Mouse (Mus musculus) v-Abl transformed pro-B cells (cell line): ENCODE results near the gene Tmem245.

Experiments
- in situ Hi-C, 2 experiments: fragments of 400-800 bp; cut with MboI; formaldehyde crosslinking; loops; one replicate each; pipeline ENCODE4 v1.15.1; 2025; ENCODE audit not compliant: unreplicated experiment in 2 of 2

The Tmem245 gene

DNA sequence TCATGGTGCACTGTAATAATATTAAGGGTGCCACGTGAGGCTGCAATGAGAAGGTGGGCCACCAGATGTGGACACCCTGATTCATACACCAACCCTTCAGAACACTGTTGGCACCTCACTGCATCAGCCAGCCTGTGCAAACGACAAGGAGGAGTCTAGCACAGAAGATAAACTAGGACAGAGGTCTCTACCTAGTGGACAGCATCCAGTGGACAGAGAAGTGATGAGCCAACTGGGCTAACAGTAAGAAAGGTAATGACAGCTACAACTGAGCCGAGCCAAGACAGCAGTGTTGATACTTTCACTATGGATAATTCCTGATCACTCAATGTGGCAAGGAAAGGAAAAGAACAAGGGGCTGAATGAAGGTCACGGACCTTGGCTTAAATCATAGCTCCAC, 14.1 kb downstream of the Tmem245 start:
- in situ Hi-C loops = loop anchor here in 1 of 2 experiments (10.0 to 25.0 kb wide), 2 partner anchors 88 to 1596 kb away; no protein-coding TSS in a partner anchor

DNA sequence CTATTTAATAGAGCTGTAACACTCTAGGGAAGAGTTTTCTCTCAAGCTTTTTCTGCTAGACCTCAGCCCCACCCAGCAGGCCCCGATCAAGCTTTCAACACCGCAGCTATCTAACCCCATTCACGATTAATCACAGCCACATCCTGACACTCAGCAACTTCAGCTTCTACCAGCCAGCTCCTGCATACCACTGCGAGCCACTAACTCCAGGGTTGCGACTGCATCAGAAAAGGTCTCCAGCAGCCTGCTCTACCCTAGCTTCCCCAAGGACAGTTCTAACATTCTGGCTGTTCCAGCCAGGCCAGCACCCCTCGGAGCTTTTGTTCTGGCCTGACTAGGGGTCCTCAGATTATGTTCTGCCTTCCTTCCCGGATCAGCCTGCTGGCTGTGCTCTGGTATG, 15.1 kb downstream of the Tmem245 start:
- in situ Hi-C loops = loop anchor here in 1 of 2 experiments (10.0 to 25.0 kb wide), 2 partner anchors 87 to 1595 kb away; no protein-coding TSS in a partner anchor

- in situ Hi-C loops = loop anchor here in 1 of 2 experiments (10.0 to 25.0 kb wide), 2 partner anchors 86 to 1593 kb away; no protein-coding TSS in a partner anchor
These were observed 16.9 kb downstream of the Tmem245 start for GRCm38 (mm10) chr4:56930312-56930711.

DNA sequence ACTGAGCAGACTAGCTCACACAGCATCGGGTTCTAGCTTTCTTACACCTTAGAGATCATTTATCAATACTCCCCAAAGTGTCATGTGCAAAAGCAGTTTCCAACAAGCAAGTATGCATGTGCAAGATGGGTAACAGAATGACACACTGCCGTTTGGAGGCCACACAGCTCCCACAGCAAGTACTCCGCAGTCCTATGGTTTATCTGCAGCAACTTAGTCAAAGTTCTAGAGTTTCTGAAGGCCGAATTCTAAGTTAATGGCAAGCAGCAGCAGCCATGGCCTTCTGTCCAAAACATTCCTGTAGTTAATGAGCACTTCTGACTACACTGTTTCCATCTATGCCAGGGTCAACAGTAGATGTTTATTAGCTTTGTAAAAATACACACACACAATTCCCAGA, 20.3 kb downstream of the Tmem245 start:
- in situ Hi-C loops = loop anchor here in 1 of 2 experiments (25.0 kb wide), 1 partner anchor 1590 kb away; no protein-coding TSS in a partner anchor

DNA sequence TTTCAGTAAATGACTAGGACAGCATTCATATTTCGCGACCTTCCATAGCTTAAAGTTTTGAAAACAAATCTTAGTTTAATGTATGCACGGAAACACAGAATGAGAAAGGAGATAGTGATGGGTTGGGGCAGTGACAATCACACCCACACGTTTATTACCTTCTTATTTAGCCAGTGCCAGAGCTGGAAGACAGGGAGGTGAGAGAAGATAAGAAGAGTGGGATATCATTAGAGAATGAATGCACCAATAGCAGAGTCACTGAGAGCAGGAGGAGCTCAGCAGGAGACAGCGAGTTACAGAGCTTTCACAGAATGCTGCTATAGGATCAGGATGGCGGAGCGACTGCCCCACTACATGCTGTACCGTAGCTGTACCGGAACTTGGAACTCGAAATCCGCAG, 25.0 kb downstream of the Tmem245 start:
- in situ Hi-C loops = no loop called here

DNA sequence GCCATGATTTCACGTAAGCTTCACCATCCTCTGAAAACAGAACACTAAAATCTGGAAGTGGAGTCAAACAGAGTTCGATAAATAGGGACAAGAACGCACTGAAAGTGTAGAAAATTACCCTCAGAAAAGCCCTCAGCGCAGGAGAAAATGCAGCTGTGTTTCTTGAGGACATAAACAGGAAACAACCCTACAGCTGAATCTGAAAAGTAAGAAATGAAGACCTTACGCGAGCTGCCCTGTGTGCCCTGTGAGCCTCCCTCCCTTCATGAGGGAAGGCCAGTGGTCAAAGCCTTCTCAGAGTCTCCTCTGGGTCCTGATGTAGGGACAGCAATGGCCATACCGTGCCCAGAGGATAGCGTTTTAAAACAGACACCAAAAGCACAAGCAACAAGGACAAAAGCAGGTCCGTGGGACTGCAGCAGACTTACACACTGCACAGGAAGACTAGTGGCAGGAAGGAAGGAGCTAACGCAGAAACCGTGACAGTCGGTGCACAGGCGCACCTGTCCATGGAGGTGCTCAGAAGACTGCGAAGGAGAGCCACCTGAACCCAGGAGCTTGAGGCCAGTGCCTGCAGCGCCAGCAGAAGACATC, 31.4 kb downstream of the Tmem245 start:
- in situ Hi-C loops = no loop called here

- in situ Hi-C loops = no loop called here
These were observed 32.5 kb downstream of the Tmem245 start for GRCm38 (mm10) chr4:56914761-56915160.

DNA sequence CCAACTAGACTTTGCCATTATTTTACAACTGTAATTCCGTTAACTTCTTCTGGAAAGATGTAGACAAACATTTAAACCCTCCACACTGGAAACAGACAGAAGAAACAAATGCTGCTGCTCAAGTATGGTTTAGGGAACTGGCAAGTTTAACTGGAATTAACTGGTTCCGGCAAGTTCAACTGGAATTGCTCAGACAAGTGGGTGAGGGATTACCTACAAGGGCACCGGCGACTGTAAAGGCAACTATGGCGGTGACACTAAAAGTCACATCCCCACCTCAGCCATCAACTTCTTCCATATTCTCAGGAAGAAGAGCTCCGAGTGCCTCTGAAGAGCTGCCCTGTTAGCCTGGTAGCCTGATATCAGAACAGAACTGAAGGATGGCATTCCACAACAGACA, 32.9 kb downstream of the Tmem245 start:
- in situ Hi-C loops = no loop called here

DNA sequence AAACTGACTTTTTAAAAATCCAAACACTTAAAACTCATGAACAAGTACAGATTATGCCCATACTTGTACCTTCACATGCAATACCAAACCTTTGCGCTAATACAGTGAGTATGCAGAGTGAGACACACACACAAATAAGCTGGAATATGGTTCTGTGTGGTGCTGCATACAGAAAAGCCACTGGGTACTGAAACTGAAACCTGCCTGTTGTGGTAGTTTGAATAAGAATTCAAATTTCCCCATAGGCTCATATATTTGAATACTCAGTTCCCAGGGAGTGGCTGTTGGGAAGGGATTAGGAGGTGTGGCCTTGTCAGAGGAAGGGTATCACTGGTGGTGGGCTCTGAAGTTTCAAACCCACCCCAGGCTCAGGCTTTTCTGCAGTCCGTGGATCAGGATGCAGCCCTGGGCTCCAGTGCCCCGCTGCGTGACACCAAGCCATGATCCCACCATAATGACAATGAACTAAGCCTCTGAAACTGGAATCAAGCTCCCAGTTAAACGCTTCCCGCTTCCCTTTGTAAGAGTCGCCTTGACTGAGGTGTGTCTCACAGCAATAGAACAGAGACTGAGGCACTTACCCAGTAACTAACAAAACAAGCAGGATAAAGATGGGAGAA, 34.7 kb downstream of the Tmem245 start:
- in situ Hi-C loops = no loop called here

- in situ Hi-C loops = loop anchor here in 1 of 2 experiments (5.0 kb wide), 1 partner anchor 33 kb away; no protein-coding TSS in a partner anchor
These were observed 37.7 kb downstream of the Tmem245 start for GRCm38 (mm10) chr4:56909568-56909967.

DNA sequence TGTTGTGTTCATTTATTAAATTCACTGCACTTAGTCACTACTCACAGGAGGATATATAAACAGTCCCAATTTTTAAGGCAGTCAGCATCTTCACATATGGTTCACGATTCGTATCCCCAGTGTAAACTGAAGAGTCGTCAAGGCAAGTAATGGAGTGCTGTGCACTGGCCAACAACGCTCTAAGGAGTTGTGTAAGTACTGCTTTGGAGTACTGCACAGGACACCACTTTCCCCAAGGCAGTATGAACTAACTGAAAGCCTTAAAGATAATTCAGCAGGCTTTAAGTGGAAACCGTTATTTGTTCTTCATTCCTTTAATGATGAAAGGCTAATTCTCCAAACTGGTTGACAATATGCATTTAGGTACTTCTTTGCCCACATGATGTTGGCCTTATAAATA, 39.6 kb downstream of the Tmem245 start:
- in situ Hi-C loops = loop anchor here in 1 of 2 experiments (5.0 kb wide), 1 partner anchor 35 kb away; no protein-coding TSS in a partner anchor

GRCm38 (mm10) chr4:56906926-56907325, 40.3 kb downstream of the Tmem245 start:
- in situ Hi-C loops = loop anchor here in 1 of 2 experiments (5.0 kb wide), 1 partner anchor 35 kb away; no protein-coding TSS in a partner anchor

- in situ Hi-C loops = loop anchor here in 1 of 2 experiments (5.0 kb wide), 1 partner anchor 37 kb away; no protein-coding TSS in a partner anchor
These were observed 41.7 kb downstream of the Tmem245 start for GRCm38 (mm10) chr4:56905507-56905906.

DNA sequence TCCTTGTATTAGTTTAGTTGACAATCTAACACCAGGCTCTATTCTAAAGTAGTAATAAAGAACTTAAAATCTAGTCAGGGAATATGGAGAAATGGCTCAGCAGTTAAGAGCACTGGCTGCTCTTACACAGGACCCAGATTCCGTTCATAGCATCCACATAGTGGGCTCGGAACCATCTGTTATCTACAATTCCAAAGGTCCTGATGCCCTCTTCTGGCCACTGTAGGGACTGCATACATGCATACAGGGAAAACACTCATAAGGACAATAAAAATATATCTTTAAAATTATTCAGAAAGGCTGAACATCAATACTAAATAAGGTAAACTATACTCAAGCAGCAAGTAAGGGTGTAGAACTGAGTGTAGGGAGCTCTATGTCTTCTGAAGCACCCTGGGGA, 45.6 kb downstream of the Tmem245 start:
- in situ Hi-C loops = no loop called here

- in situ Hi-C loops = no loop called here
These were observed 48.0 kb downstream of the Tmem245 start for GRCm38 (mm10) chr4:56899216-56899615.

DNA sequence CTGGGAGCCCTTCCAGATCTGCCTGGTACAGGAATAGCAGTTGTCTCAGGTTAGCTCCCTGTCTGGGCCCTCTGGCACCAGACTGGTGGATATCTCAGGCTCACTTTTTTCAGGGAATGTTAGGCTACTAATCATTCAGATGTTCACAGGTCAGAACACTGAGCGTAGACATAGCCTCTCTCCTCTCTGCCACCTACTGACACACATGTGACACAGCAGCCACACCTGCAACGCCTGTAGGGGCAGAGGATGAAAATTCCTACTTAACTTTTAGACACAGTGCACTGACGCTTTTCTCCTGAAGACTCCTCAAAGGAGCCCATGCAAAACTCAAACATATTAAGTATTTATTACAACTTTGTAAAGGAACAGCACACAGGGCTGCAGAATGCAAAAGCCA, 49.7 kb downstream of the Tmem245 start:
- in situ Hi-C loops = no loop called here

DNA sequence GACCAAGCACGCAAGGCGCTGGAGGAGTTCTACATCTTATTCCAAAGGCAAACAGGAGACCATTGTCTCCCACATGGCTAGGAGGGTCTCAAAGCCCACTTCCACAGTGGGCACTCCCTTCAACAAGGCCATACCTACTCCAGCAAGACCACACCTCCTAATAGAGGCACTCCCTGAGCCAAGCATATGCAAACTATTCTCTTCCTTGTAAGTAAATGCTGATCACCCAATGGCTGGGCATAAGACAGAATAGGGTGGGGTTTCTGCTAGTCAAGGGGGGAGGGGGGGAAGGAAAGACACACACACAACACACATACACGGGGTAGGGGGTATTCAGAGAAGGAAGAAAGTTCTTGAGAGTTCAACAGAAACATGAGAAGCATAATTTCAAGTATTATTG, 53.0 kb downstream of the Tmem245 start:
- in situ Hi-C loops = no loop called here

GRCm38 (mm10) chr4:56892501-56893115, 54.6 kb downstream of the Tmem245 start:
- in situ Hi-C loops = no loop called here

GRCm38 (mm10) chr4:56888483-56888882, 58.8 kb downstream of the Tmem245 start:
- in situ Hi-C loops = no loop called here

GRCm38 (mm10) chr4:56886286-56886979, 60.8 kb downstream of the Tmem245 start:
- in situ Hi-C loops = no loop called here
